Mouse (Mus musculus): ENCODE measurements around the gene Il2rg. TPM values are rescaled to one million over a fixed set of nuclear protein-coding genes. Genes with fewer than 3 reads are reported as not detected.

Il2rg gene
- polyA plus RNA-seq, 1 experiment, result 4.5 TPM

- peak within 1 kb of the TSS; percentile 46 for H3K4me3 ChIP-seq
- TF ChIP-seq E2F4 (IDR thresholded peaks at IDR 0.05; ENCODE audit: insufficient read depth), result peak; percentile 40
- no peak for TF ChIP-seq TCF12 (IDR thresholded peaks at IDR 0.05; ENCODE audit: insufficient read depth, poor library complexity, severe bottlenecking)
- peak; percentile 45 for TF ChIP-seq POLR2AphosphoS2 (IDR thresholded peaks at IDR 0.05; ENCODE audit: insufficient read length, low read depth)
- TF ChIP-seq MAX (IDR thresholded peaks at IDR 0.05; ENCODE audit: low read depth), result no peak
- TF ChIP-seq CEBPB (IDR thresholded peaks at IDR 0.05; ENCODE audit: insufficient read depth, poor library complexity, severe bottlenecking), result no peak
- peak; percentile 61 for TF ChIP-seq POLR2A (IDR thresholded peaks at IDR 0.05; ENCODE audit: insufficient read length, low read depth)
- TF ChIP-seq MYOD1 (IDR thresholded peaks at IDR 0.05; ENCODE audit: control insufficient read depth in 1 of 3, insufficient read length in 2 of 3, low read depth in 2 of 3), result no peak
Measured at GRCm38 (mm10) chrX:101273875-101274738, 6.1 kb upstream of the Il2rg start, which contains the start of gene Med12. Gene Med12 (plus strand): TSS chrX:101274030.

DNA sequence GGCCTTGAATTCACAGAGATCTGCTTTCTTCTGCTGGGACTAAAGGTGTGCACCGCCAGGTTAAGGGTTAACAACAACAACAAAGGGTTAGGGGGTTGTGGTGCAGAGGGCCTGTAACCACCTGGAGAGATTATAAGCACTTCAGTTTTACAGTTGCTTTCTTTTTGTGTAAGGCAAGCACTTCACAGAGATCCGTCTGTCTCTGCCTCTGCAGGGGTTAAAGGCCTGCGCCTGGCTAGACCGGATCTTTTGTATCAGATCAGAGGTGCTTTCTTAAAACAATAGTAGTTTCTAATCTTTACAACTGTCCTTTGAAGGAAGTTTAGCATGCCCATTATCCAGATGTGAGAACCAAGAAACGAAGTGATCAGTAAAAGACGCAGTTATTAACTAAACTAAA, 5.4 kb upstream of the Il2rg start:
- Histone ChIP-seq H3K36me3 (ENCODE audit: control insufficient read depth, insufficient read depth) (no peaks in the 10 kb centered on the region), H3ac (ENCODE audit: control insufficient read depth, insufficient read length) (no peak overlapping the region), H3K79me2 (ENCODE audit: control insufficient read depth, insufficient read depth) (no peaks in the 10 kb centered on the region), H3K4me3 (peak overlapping the region; percentile 46), H3K4me2 (ENCODE audit: low read depth) (peak overlapping the region; percentile 55), H3K27me3 (ENCODE audit: control insufficient read depth, insufficient read depth, insufficient read length) (no peaks in the 10 kb centered on the region)
- TF ChIP-seq MYOD1 (IDR thresholded peaks at IDR 0.05; ENCODE audit: control insufficient read depth in 1 of 3, insufficient read length in 2 of 3, low read depth in 2 of 3), result no peak
- no peak for TF ChIP-seq TCF3 (IDR thresholded peaks at IDR 0.05; ENCODE audit: insufficient read length, low read depth)
- TF ChIP-seq TCF12 (IDR thresholded peaks at IDR 0.05; ENCODE audit: insufficient read depth, poor library complexity, severe bottlenecking), result no peak
- TF ChIP-seq REST (IDR thresholded peaks at IDR 0.05; ENCODE audit: insufficient read depth, insufficient read length), result no peak
- no peak for TF ChIP-seq SRF (IDR thresholded peaks at IDR 0.05; ENCODE audit: control insufficient read depth, insufficient read length, low read depth)
- no peak for TF ChIP-seq USF1 (IDR thresholded peaks at IDR 0.05; ENCODE audit: low read depth)
- no peak for TF ChIP-seq MYOG (IDR thresholded peaks at IDR 0.05; ENCODE audit: control insufficient read depth in 1 of 3, insufficient read depth in 1 of 3, insufficient read length in 2 of 3, low read depth in 2 of 3)
- no peak for TF ChIP-seq POLR2A (IDR thresholded peaks at IDR 0.05; ENCODE audit: insufficient read length, low read depth)
- no peak for TF ChIP-seq MAX (IDR thresholded peaks at IDR 0.05; ENCODE audit: low read depth)
- no peak for TF ChIP-seq POLR2AphosphoS2 (IDR thresholded peaks at IDR 0.05; ENCODE audit: insufficient read length, low read depth)
- TF ChIP-seq E2F4 (IDR thresholded peaks at IDR 0.05; ENCODE audit: insufficient read depth), result no peak
- TF ChIP-seq CEBPB (IDR thresholded peaks at IDR 0.05; ENCODE audit: insufficient read depth, poor library complexity, severe bottlenecking), result no peak

More at GRCm38 (mm10) chrX:101273875-101274738, 6.1 kb upstream of the Il2rg start, which contains the start of gene Med12:
- Histone ChIP-seq H3ac (ENCODE audit: control insufficient read depth, insufficient read length) (peak within 1 kb of the TSS; percentile 19), H3K79me2 (ENCODE audit: control insufficient read depth, insufficient read depth) (no peaks in the 10 kb centered on the region), H3K27me3 (ENCODE audit: control insufficient read depth, insufficient read depth, insufficient read length) (no peaks in the 10 kb centered on the region), H3K4me2 (ENCODE audit: low read depth) (peak within 1 kb of the TSS; percentile 64), H3K36me3 (ENCODE audit: control insufficient read depth, insufficient read depth) (no peaks in the 10 kb centered on the region)

DNA sequence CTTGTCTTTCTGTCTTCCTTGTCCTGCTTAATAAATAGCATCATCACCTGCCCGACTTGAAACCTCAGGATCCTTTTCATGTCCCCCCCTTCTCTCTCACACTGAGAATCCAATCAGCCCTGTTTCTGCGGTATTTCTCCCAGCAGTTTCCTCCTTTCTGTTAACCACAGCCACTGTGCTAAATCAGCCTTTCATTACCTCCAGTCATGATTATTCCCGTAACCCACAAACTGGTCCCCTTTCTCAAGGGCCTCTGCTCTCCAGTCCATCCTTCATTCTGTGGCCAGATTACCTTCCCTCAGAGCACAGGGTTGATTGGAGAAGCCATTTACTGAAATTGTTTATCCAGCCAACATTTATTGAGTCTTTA, 685 bp upstream of the Il2rg start, which contains the start of gene Gm20489:
Gm20489 (minus strand) TSS at position 269 of the 370 bp plus-strand sequence.
- Histone ChIP-seq H3K79me2 (ENCODE audit: control insufficient read depth, insufficient read depth) (no peaks in the 10 kb centered on the region), H3K27me3 (ENCODE audit: control insufficient read depth, insufficient read depth, insufficient read length) (no peaks in the 10 kb centered on the region), H3K36me3 (ENCODE audit: control insufficient read depth, insufficient read depth) (no peaks in the 10 kb centered on the region), H3K4me3 (no peak within 1 kb of the TSS), H3K4me2 (ENCODE audit: low read depth) (peak within 1 kb of the TSS; percentile 12), H3ac (ENCODE audit: control insufficient read depth, insufficient read length) (no peak within 1 kb of the TSS)
- TF ChIP-seq TCF12 (IDR thresholded peaks at IDR 0.05; ENCODE audit: insufficient read depth, poor library complexity, severe bottlenecking), result no peak
- TF ChIP-seq TCF3 (IDR thresholded peaks at IDR 0.05; ENCODE audit: insufficient read length, low read depth), result no peak
- no peak for TF ChIP-seq SRF (IDR thresholded peaks at IDR 0.05; ENCODE audit: control insufficient read depth, insufficient read length, low read depth)
- TF ChIP-seq E2F4 (IDR thresholded peaks at IDR 0.05; ENCODE audit: insufficient read depth), result no peak
- no peak for TF ChIP-seq POLR2A (IDR thresholded peaks at IDR 0.05; ENCODE audit: insufficient read length, low read depth)
- TF ChIP-seq REST (IDR thresholded peaks at IDR 0.05; ENCODE audit: insufficient read depth, insufficient read length), result no peak
- no peak for TF ChIP-seq POLR2AphosphoS2 (IDR thresholded peaks at IDR 0.05; ENCODE audit: insufficient read length, low read depth)
- no peak for TF ChIP-seq USF1 (IDR thresholded peaks at IDR 0.05; ENCODE audit: low read depth)

GRCm38 (mm10) chrX:101266631-101267030, 1.4 kb downstream of the Il2rg start:
- Histone ChIP-seq H3K27me3 (ENCODE audit: control insufficient read depth, insufficient read depth, insufficient read length) (no peaks in the 10 kb centered on the region), H3K4me3 (no peak overlapping the region), H3ac (ENCODE audit: control insufficient read depth, insufficient read length) (no peak overlapping the region), H3K4me2 (ENCODE audit: low read depth) (no peak overlapping the region), H3K36me3 (ENCODE audit: control insufficient read depth, insufficient read depth) (no peaks in the 10 kb centered on the region), H3K79me2 (ENCODE audit: control insufficient read depth, insufficient read depth) (no peaks in the 10 kb centered on the region)
- TF ChIP-seq E2F4 (IDR thresholded peaks at IDR 0.05; ENCODE audit: insufficient read depth) (no peak), MAX (IDR thresholded peaks at IDR 0.05; ENCODE audit: low read depth) (no peak), SRF (IDR thresholded peaks at IDR 0.05; ENCODE audit: control insufficient read depth, insufficient read length, low read depth) (no peak), MYOD1 (IDR thresholded peaks at IDR 0.05; ENCODE audit: control insufficient read depth in 1 of 3, insufficient read length in 2 of 3, low read depth in 2 of 3) (no peak), CEBPB (IDR thresholded peaks at IDR 0.05; ENCODE audit: insufficient read depth, poor library complexity, severe bottlenecking) (no peak), REST (IDR thresholded peaks at IDR 0.05; ENCODE audit: insufficient read depth, insufficient read length) (no peak), POLR2AphosphoS2 (IDR thresholded peaks at IDR 0.05; ENCODE audit: insufficient read length, low read depth) (no peak), TCF3 (IDR thresholded peaks at IDR 0.05; ENCODE audit: insufficient read length, low read depth) (no peak), USF1 (IDR thresholded peaks at IDR 0.05; ENCODE audit: low read depth) (no peak), POLR2A (IDR thresholded peaks at IDR 0.05; ENCODE audit: insufficient read length, low read depth) (no peak), MYOG (IDR thresholded peaks at IDR 0.05; ENCODE audit: control insufficient read depth in 1 of 3, insufficient read depth in 1 of 3, insufficient read length in 2 of 3, low read depth in 2 of 3) (no peak), TCF12 (IDR thresholded peaks at IDR 0.05; ENCODE audit: insufficient read depth, poor library complexity, severe bottlenecking) (no peak)
